Mouse (Mus musculus) liver, embryonic 14.5 days (tissue): ENCODE measurements around the gene Dmrt3.

Experiments used
- CTCF ChIP-seq: IDR thresholded peaks from 2 replicates; pipeline ENCODE4 v1.5.1; 2016; ENCODE audit warnings: antibody characterized with exemption, low read depth, control low read depth
- EP300 ChIP-seq: IDR thresholded peaks from 2 replicates; pipeline ENCODE4 v1.6.1; 2016; ENCODE audit warnings: antibody characterized with exemption, low read depth

DNA sequence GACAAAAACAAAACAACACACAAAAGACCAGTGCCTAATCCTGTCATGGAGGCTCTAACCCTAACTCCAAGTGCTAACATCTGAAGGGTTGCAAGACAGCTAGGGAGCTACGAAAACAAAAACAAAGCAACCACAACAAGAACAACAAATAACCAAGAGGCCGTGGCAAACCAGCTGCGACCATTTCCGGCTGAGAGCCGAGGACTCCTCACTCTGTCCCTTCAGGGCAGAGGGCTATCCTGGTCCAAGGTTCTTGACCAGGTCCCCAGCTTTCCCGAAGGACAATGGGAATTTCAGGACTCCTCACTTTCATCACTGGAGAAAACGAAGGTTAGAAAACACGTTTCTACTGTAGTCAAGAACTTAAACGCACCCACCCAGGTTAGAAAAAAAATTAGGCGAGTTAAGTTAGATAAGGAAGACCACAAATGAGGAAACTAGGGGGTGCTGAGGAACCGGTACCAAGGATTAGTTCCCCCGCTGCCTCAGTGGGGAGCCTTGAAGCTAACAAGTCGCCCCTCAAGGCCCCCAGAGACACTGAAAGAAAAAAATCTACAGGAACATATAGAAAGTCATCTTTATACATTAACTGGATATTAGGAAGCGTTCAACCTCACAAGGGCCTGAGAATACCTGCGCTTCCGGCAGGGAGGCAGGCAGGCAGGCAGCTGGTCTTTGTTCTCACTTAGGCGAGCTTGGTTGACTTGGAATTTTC is 60.6 kb downstream of the Dmrt3 start:
- TF ChIP-seq CTCF (no peak), EP300 (no peak)
